In the genomic region with DNA sequence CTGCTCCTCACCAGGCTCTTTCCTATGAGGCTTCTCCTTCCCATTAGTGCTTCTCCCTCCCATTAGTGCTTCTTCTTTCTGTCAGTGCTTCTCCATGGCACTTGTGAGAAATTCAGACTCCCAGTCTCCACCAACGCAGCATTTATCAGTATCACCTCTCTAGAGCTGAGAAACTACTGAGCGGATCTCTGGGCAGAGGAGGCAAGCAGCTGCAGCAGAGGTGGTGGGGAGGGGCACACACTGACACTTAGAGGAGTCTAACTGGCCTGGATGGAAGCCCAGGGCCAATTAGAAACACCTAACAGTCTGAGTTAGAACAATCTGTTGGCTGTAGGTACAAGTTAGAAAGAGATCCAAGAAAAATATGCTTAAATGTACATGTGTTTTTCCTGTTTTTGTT, we compare ENCODE assay signal across 31 mouse cellular contexts. TPM values are rescaled to one million over a fixed set of nuclear protein-coding genes. Genes with fewer than 3 reads are reported as not detected.
DNase-seq lines count a peak whose midpoint lies in the region; ATAC-seq and TF ChIP-seq lines count a peak whose summit lies in the region.
"Had no signal": no experiment of that assay in that cellular context is flagged by ENCODE, and none has a peak within 500 bp of the region (broad histone marks: within the 10 kb centered on the region; RNA-seq: fewer than 3 reads in every experiment).

No protein-coding gene starts in this region.

- peak overlapping the region; percentile 4; the same call in 1 of the 2 replicates for H3K27ac ChIP-seq in gastrocnemius, adult 2 months
- no peak overlapping the region for H3K27ac ChIP-seq in kidney, embryonic 15.5 days
- H3K27ac ChIP-seq in heart, embryonic 16.5 days (ENCODE audit: low read length) = peak overlapping the region; percentile 61
- H3K27ac ChIP-seq: forebrain, embryonic 12.5 days; hindbrain, embryonic 15.5 days; intestine, embryonic 15.5 days; kidney, postnatal 0 days; layer of hippocampus, adult 2 months; macrophage; midbrain, embryonic 10.5 days; stomach, postnatal 0 days had no signal

- H3K9ac ChIP-seq in kidney, embryonic 15.5 days = no peak overlapping the region
- no peak overlapping the region for H3K9ac ChIP-seq in heart, embryonic 16.5 days (ENCODE audit: low read length)
- H3K9ac ChIP-seq: forebrain, embryonic 12.5 days; hindbrain, embryonic 15.5 days; intestine, embryonic 15.5 days had no signal

- no peaks in the 10 kb centered on the region for H3K9me3 ChIP-seq in kidney, embryonic 15.5 days (replicated peaks)
- H3K9me3 ChIP-seq in heart, embryonic 16.5 days (replicated peaks; ENCODE audit: control insufficient read depth, low read length) = no peaks in the 10 kb centered on the region
- H3K9me3 ChIP-seq: forebrain, embryonic 12.5 days; hindbrain, embryonic 15.5 days; intestine, embryonic 15.5 days; midbrain, embryonic 10.5 days had no signal

- WGBS in kidney, embryonic 15.5 days = 49% methylated on average over 2 of the region's 2 CpGs
- WGBS in heart, embryonic 16.5 days = 11% methylated on average over 2 of the region's 2 CpGs

- DNase-seq in gastrocnemius, adult 2 months = no peak
- no peak for DNase-seq in gastrocnemius, postnatal 4 days (ENCODE audit: low spot score in 2 of 2)
- no peak for DNase-seq in kidney, adult 9 months
- peak; percentile 56 for DNase-seq in lung, postnatal 36 days
- DNase-seq in lung, postnatal 10 days = no peak
- no peak for DNase-seq in urinary bladder, adult 18-20 months (ENCODE audit: low spot score in 2 of 2)
- DNase-seq: adrenal gland, postnatal 10 days; cerebellum, adult 11 months; cerebellum, postnatal 10 days; embryo, embryonic 11 days; gastrocnemius, postnatal 14 days; left cerebral cortex, postnatal 4 days; right cerebral cortex, postnatal 4 days had no signal

- ATAC-seq in kidney, embryonic 15.5 days (replicated peaks; ENCODE audit: low FRiP score) = 0 out of 2 replicates have a peak, but pooled peaks have one; percentile 30
- ATAC-seq in heart, embryonic 16.5 days (replicated peaks; ENCODE audit: extremely low read depth, insufficient read depth, low FRiP score) = peak; percentile 67; the same call in 1 of the 2 replicates
- ATAC-seq: activated CD4-positive, CD25-positive, alpha-beta regulatory T cell, adult 4 months; intestine, embryonic 15.5 days had no signal

- H3K4me2 ChIP-seq in kidney, embryonic 15.5 days = no peak overlapping the region
- H3K4me2 ChIP-seq in heart, embryonic 16.5 days (ENCODE audit: low read depth, low read length) = no peak overlapping the region
- H3K4me2 ChIP-seq: forebrain, embryonic 12.5 days; hindbrain, embryonic 15.5 days; intestine, embryonic 15.5 days; liver, embryonic 11.5 days had no signal

- no peaks in the 10 kb centered on the region for H3K27me3 ChIP-seq in kidney, embryonic 15.5 days
- no peaks in the 10 kb centered on the region for H3K27me3 ChIP-seq in heart, embryonic 16.5 days (ENCODE audit: control insufficient read depth, insufficient read depth, low read length)
- H3K27me3 ChIP-seq: hindbrain, embryonic 15.5 days; intestine, embryonic 15.5 days had no signal

- H3K36me3 ChIP-seq in kidney, embryonic 15.5 days = no peaks in the 10 kb centered on the region
- no peaks in the 10 kb centered on the region for H3K36me3 ChIP-seq in heart, embryonic 16.5 days (ENCODE audit: control insufficient read depth, insufficient read depth)
- H3K36me3 ChIP-seq: forebrain, embryonic 12.5 days; G1E; hindbrain, embryonic 15.5 days; intestine, embryonic 15.5 days; midbrain, embryonic 10.5 days had no signal

- no peak overlapping the region for H3K4me3 ChIP-seq in gastrocnemius, adult 2 months
- no peak overlapping the region for H3K4me3 ChIP-seq in kidney, embryonic 15.5 days (replicated peaks)
- H3K4me3 ChIP-seq in heart, embryonic 16.5 days (ENCODE audit: low read length) = no peak overlapping the region
- H3K4me3 ChIP-seq: forebrain, embryonic 12.5 days; hindbrain, embryonic 15.5 days; intestine, embryonic 15.5 days; layer of hippocampus, adult 2 months; midbrain, embryonic 10.5 days had no signal

- intact Hi-C loops in gastrocnemius, adult 2 months (cut with DNase I) = no loop called here

- no peak for TF ChIP-seq CTCF in gastrocnemius, adult 2 months (IDR thresholded peaks at IDR 0.05)

- H3K4me1 ChIP-seq in kidney, embryonic 15.5 days = peaks cover 9% of the 10 kb centered on the region
- peaks cover 9% of the 10 kb centered on the region for H3K4me1 ChIP-seq in heart, embryonic 16.5 days (ENCODE audit: control insufficient read depth, insufficient read depth, low read length)
- H3K4me1 ChIP-seq: forebrain, embryonic 12.5 days; hindbrain, embryonic 15.5 days; midbrain, embryonic 10.5 days had no signal

RNA-seq across cellular contexts. Expression of gene Dusp23, which starts 6.0 kb away (rescaled TPM):
- 10 to 100 TPM; 32.4 to 33.4 TPM for total RNA-seq in gastrocnemius, adult 2 months (2021)
- total RNA-seq in gastrocnemius, postnatal 4 days (2021) = 10 to 100 TPM; 20.3 to 23.0 TPM
- polyA plus RNA-seq in kidney, embryonic 15.5 days (2015; fragmentation: Nextera tagmentation; extraction: Ambion mirVana) = 15.4 and 17.2 TPM in 2 replicates
- 11.4 and 12.2 TPM in 2 replicates for polyA plus RNA-seq in heart, embryonic 16.5 days (2015; fragmentation: Nextera tagmentation; extraction: Ambion mirVana)
- total RNA-seq: G1E had no signal
- polyA plus RNA-seq: G1E had no signal

RNA-seq across cellular contexts. Expression of gene Fcrl6, which starts 36.4 kb away (rescaled TPM):
- total RNA-seq in gastrocnemius, adult 2 months (2021) = not detected
- total RNA-seq in gastrocnemius, postnatal 4 days (2021) = not detected
- polyA plus RNA-seq in kidney, embryonic 15.5 days (2015; fragmentation: Nextera tagmentation; extraction: Ambion mirVana) = not detected in 2 replicates
- polyA plus RNA-seq in heart, embryonic 16.5 days (2015; fragmentation: Nextera tagmentation; extraction: Ambion mirVana) = not detected in 2 replicates
- total RNA-seq: adrenal gland, postnatal 10 days; G1E; gastrocnemius, postnatal 14 days; heart, postnatal 10 days; layer of hippocampus, adult 2 months; left cerebral cortex, adult 18-20 months; left cerebral cortex, postnatal 4 days; monocyte, adult 5-6 weeks had no signal
- polyA plus RNA-seq: activated CD4-positive, CD25-positive, alpha-beta regulatory T cell, adult 4 months; G1E; intestine, embryonic 15.5 days; kidney, postnatal 0 days; macrophage; stomach, postnatal 0 days had no signal

RNA-seq across cellular contexts. Expression of gene Slamf8, which starts 48.4 kb away (rescaled TPM):
- total RNA-seq in gastrocnemius, adult 2 months (2021) = under 1 TPM in 1 of 2 experiments, not detected in 1; 0.14 TPM
- under 1 TPM in 1 of 2 experiments, not detected in 1; 0.17 TPM for total RNA-seq in gastrocnemius, postnatal 4 days (2021)
- polyA plus RNA-seq in kidney, embryonic 15.5 days (2015; fragmentation: Nextera tagmentation; extraction: Ambion mirVana) = 0.10 and 0.17 TPM in 2 replicates
- polyA plus RNA-seq in heart, embryonic 16.5 days (2015; fragmentation: Nextera tagmentation; extraction: Ambion mirVana) = 0.35 TPM in 2 replicates
- total RNA-seq: gastrocnemius, postnatal 14 days; heart, postnatal 10 days; layer of hippocampus, adult 2 months; left cerebral cortex, adult 18-20 months; left cerebral cortex, postnatal 4 days had no signal
- polyA plus RNA-seq: forebrain, embryonic 12.5 days; G1E; hindbrain, embryonic 15.5 days; liver, embryonic 11.5 days; midbrain, embryonic 10.5 days; neural tube, embryonic 11.5 days had no signal

RNA-seq across cellular contexts. Expression of gene Crp, which starts 59.1 kb away (rescaled TPM):
- under 1 TPM in 1 of 2 experiments, not detected in 1; 0.14 TPM for total RNA-seq in gastrocnemius, adult 2 months (2021)
- total RNA-seq in gastrocnemius, postnatal 4 days (2021) = under 1 TPM; 0.21 to 0.29 TPM
- 0.82 and 1.0 TPM in 2 replicates for polyA plus RNA-seq in kidney, embryonic 15.5 days (2015; fragmentation: Nextera tagmentation; extraction: Ambion mirVana)
- 0.09 and 0.13 TPM in 2 replicates for polyA plus RNA-seq in heart, embryonic 16.5 days (2015; fragmentation: Nextera tagmentation; extraction: Ambion mirVana)
- total RNA-seq: gastrocnemius, postnatal 14 days; heart, postnatal 10 days; layer of hippocampus, adult 2 months; left cerebral cortex, adult 18-20 months; left cerebral cortex, postnatal 4 days; monocyte, adult 5-6 weeks had no signal
- polyA plus RNA-seq: activated CD4-positive, CD25-positive, alpha-beta regulatory T cell, adult 4 months; forebrain, embryonic 12.5 days; frontal cortex, adult 2 months; G1E; kidney, postnatal 0 days; macrophage; midbrain, embryonic 10.5 days had no signal
